Mouse (Mus musculus) layer of hippocampus, postnatal 14 days (tissue): Measurements from ENCODE around the gene Ablim1. TPM values are rescaled to one million over a fixed set of nuclear protein-coding genes. Genes with fewer than 3 reads are reported as not detected.
A peak's percentile ranks its signal among the peaks of the same experiment; 100 is the strongest.

Experiments
- DNase-seq, 2 experiments: peaks; one replicate each; pipeline ENCODE4 v3.0.0; 2021 to 2022; ENCODE audit warnings: low spot score in 2 of 2, mixed read lengths in 1 of 2
- long read RNA-seq, 2 experiments: library from polyadenylated mRNA; stranded (forward); transcript quantifications; one replicate each; pipeline ENCODE4 v2.0.0; 2021
- total RNA-seq, 2 experiments: library from RNA; stranded (reverse); gene quantifications; 2 replicates each; pipeline ENCODE4 v1.2.3; 2021

The Ablim1 gene
- total RNA-seq: 10 to 100 TPM; 68.1 to 78.3 TPM
- long read RNA-seq, experiment 1, partial matches to known transcripts: 1 of 20 reads
- long read RNA-seq, experiment 1, other reads (novel, unspliced or antisense): 19 of 20 reads
- long read RNA-seq, experiment 2, partial matches to known transcripts: 10 of 21 reads
- long read RNA-seq, experiment 2, other reads (novel, unspliced or antisense): 11 of 21 reads

DNA sequence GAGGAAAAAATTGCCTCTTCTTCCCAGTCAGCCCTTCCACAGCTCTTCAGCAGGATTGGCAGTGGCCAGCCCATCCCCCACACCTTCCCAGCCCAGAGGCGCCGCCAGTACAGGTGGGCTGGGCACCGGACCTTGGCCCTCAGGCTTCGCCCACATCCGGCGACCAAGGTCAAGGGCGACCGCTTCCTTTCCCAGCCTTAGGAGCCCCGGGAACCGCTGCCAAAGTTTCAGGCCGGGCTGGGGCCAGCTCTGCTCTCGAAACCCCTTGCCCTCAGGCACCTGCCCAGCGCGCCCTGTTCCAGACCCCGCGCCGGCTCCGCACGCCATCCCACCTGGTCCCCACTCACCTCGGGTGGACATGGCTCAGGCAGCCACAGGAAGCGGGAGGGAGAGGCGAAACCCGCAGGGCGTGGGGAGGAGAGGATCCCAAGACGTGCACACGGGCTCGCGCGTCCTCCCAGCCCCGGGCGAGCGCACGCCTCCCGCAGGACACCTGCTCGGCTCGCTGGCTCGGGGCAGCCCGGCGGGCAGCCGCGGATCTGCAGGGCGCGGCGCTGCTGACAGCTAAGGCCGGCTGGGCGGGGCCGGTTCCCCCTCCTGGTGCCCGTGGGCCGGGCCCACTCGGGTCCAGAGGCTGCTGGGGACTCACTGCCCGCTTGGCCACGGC lies at the start of gene Ablim1:
Ablim1 (minus strand) TSS at position 574 of the 667 bp plus-strand sequence.
- DNase-seq: peak; percentile 29 to 39

DNA sequence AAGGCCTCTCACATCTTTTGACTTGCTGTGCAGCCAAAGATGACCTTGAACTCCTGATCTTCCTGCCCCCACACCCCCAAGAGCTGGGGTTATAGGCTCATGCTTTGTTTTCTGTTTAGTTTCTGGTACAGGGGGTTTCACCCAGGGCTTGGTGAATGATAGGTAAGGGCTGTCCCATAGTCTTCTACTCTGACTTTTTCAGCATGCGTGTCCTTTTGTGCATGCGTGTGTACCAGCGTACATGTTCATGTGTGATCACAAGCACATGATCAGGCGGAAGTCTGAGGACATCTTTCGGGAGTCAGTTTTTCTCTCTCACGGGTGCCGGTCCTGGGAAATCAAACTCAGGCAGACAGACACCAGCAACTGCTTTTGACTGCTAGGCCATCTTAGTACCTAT lies 48.8 kb upstream of the Ablim1 start:
- no peak for DNase-seq

DNA sequence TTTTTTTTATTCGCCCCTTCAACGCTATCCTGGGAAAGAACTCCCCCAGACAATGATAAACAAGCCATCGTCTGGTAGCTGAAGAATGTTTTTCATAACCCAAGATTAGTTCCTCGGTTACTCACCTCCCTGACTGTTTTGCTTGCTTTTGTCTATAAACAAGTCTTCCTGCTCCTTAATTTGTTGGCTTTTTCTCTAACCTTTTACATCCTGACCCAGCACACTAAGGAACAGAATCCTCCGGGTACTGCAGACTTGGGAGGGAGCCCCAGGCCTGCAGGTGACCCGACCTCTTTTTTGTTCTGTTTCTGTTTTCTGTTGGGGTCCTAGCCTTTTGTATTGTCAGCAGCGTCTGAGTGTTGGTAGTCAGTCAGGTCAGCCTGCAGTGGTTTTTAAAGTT lies 48.4 kb upstream of the Ablim1 start:
- no peak for DNase-seq

DNA sequence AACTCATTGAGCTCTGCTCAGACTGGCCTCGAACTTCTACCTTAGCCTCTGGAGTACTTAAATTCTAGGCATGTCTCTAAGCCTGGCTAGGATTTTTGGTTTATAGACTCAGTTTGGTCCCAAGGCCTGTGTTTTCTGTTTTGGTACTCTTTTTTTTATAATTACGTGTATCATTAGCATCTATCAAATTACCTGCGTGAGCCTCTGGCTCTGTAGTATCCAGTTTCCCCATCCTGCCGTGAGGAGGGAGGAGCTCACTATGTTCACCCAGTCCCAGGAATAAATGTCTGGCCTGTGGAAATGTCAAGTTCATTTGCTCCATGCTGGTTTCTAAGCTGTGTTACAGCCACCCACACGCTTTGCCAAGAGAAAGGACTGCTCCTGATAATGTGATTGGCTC lies 47.9 kb upstream of the Ablim1 start:
- no peak for DNase-seq

DNA sequence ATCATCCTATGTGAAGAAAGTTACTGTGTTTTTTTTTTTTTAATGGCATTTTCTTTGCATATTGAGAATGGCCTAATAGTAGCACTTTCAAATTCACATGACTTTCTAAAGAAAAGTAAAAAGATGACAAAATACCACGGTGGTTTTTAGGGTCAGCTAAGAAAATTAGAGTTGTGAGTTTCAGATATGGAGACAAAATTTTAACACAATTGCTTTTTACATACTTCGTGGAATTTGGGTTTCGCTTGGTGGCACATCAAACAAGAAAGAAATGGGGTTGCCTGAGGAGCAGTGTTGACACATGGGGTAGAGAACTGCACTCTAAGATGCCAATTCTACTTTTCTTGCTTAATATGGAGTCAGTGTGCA lies 47.2 kb upstream of the Ablim1 start:
- DNase-seq: no peak

DNA sequence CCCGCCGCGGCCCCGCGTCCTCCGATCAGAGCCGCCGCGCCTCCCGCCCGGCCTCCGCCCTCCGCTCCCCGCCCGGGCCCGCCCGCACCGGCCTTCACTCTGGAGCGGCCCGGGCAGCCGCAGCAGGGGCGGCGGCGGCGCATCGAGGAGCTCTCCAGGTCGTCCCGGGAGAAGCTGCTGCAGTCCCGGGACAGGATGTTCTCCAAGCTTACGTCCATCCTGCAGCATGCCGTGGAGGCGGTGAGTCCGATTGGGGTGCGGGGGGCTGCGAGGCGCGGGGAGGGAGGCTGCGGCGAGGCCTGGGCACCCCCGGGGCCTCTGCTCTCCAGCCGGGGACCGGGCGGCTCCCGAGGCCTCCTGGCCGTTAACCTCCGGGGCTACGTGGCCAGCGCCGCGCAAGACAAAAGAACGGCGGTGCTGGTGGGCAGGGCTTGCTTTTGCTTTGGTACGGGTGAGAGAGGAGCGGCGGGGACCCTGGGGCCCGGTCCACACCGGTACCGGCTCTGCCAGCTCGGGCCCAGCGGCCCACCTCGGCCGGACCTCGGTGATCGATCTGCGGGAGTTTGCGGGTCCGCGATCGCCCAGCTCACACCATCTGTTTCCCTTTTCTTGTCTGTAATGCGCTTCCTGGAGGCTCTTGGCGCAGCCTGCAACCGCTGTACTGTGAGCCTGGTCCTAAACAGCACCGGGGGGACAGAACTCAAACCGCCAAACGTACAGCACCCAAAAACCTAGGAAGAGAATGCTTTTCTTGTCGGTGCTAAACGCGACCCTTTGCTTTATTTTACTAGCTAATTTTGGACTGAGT lies 46.6 kb upstream of the Ablim1 start:
- DNase-seq: peak; percentile 46 to 68

DNA sequence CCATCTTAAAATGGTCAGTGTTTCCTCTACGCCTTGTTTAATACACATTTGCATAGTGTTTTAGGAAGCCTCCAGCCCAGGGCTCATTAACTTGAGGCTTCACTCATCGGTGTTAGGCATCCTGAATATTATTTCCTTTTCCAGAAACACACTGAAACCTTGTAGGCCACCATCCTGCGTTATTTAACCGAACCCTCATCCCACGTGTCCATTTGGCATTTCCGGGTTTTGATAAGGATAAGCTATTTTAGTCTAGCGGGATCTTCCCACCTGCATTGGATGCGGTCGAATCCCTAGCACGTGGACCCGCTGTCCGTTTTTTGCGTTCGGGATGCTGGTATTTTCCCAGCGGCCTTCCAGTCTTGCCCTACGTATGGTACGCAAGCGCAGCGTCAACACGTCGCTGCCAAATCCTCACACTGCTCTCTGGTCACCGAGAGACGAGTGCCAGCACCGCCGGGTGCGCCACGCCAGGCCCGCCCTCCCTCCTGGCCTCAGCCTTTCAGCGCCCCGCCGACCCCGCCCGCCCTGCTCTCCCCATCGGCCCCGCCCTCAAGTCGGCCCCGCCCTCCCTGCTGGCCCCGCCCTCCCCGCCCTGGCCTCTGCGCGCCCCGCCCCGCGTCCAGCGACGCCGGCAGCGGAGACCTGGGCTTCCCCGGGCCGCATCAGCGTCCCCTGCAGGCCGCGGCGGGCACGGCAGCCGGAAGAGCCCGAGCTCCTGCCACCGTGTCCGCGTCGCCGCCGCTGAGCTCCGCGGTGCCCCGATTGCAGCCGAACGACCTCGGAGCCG lies 45.8 kb upstream of the Ablim1 start, which contains the start of gene Fam160b1:
Fam160b1 (plus strand) TSS at position 340 of the 790 bp plus-strand sequence.
- DNase-seq: peak; percentile 92 to 93

DNA sequence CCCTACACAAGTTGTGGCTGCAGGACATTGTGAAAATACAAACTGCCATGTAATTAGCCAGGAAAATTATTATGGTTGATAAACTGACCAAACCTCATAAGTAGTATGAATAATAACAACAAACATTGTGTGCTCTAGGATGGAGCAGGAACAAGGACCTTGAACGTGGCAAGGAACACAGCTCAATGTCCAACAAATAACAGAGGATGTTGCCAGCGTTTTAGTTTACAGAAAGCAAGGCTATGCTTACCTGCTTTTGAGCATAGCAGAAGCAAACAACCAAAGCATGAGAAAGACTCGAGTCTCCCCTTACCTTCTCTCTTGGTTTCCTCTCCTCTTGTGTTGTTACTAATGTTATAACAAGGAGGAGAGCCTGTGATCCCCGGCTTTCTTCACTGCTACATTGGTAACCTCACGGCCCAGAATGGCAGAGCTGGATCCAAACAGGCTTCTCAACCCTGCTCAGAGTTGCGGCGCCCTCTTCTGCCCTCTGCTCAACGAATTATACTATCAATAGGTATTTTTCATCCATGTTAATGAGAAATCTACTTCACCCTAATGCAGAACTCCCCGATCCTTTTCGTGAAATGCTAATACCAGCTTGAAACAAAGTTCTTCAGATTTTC lies 45.1 kb upstream of the Ablim1 start:
- peak in 1 of 2 experiments; percentile 40 for DNase-seq

DNA sequence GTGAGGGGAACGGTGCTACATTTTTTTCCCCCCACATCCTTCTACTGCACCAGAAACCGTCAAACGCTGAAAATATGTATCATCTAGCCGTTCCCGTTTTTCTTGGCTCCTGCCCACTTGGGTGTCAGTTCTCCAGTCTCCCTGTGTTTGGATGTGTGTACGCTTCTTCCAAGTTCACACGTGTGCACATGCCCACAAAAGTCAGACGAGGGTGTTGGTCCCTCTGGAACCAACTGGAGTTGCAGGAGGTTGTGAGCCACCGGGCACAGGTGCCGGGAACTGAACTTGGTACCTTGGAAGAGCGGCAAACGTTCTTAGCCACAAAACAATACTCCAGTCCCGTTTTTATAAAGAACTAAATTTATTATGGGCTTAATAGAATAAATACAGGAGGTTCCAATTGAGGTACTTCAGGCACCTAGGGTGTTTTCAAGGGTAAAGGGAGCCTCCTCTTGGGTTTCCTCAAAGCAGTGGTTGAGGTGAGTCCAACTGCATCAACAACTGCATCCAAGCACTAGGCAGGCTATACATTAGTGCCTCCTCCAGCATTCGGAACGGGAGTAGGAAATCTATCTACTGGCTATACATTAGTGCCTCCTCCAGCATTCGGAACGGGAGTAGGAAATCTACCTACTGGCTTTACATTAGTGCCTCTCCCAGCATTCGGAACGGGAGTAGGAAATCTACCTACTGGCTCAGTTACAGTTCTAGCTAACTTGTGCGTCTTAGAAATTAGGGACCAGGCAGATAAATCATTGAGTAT lies 44.3 kb upstream of the Ablim1 start:
- DNase-seq: no peak

DNA sequence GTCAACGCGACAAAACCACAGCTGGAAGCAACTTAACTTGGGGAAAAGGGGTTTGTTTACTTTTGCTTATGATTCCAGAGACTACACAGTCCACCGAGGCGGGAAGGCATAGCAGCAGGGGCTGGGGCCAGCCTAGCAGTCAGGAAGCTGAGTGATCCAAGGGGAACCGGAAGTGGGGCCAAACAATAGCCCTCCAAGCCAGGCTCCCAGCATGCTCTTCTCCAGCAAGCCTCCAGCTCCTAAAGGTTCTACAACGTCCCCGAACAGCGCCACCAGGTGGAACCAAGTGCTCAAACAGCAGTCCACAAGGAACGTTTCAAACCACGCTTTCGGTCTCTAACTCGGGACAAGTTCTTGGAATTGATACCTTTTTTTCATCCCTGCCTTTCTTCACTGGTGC lies 43.6 kb upstream of the Ablim1 start:
- DNase-seq: peak; percentile 43 to 62

DNA sequence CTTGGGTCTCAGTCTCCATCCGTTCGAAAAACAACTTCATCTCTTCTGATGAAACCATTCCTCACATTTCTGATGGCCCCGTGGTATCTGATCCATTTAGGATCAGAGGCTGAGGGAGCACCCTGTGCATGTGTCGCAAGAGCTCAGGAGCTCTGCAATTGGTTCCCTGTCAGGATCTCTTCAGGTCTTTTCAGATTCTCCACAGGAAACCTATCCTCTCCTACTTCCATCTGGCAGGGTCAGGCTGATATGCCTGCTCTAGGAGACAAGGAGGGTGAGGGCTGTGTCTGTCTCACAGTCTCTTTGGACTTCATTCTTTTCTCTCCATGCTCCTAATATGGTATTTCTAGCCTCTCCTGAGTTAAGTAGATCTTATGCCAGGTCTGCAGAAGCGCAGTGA lies 43.1 kb upstream of the Ablim1 start:
- no peak for DNase-seq

DNA sequence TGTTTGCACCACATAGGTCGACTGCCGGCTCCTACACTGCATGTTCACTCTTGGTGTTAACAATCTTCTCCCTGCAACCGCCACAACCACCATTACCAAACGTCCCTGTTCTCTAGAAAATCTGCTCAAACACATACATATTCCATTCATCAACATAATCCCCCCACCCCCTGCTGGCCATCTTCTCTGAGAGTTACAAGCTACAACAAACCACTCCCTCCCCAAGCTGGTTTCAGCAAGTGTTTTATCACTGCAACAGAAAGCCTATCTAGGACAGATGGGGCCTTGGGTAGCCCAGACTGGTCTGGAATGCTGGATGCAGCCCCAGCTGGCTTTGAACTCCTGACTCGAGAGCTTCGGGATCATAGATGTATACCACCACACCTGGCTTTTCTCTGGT lies 42.5 kb upstream of the Ablim1 start:
- no peak for DNase-seq

DNA sequence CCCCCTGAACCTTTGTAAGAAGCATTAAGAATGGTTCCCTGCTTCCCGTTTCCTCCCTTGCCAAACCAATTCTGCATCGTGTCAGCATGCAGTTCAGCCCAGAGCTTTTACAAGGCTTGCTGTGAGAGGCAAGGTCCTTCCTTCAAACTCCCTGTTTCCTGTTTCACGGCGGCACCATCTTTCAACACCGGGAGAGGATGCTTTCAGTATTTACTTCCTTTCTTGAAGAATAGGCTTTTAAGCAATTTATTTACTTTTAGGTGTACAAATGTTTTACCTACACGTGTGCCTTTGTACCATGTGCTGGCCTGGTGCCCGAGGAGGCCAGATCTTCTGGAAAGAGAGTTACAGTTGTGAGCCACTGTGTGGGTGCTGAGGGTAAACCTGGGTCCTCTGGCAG lies 41.6 kb upstream of the Ablim1 start:
- no peak for DNase-seq

DNA sequence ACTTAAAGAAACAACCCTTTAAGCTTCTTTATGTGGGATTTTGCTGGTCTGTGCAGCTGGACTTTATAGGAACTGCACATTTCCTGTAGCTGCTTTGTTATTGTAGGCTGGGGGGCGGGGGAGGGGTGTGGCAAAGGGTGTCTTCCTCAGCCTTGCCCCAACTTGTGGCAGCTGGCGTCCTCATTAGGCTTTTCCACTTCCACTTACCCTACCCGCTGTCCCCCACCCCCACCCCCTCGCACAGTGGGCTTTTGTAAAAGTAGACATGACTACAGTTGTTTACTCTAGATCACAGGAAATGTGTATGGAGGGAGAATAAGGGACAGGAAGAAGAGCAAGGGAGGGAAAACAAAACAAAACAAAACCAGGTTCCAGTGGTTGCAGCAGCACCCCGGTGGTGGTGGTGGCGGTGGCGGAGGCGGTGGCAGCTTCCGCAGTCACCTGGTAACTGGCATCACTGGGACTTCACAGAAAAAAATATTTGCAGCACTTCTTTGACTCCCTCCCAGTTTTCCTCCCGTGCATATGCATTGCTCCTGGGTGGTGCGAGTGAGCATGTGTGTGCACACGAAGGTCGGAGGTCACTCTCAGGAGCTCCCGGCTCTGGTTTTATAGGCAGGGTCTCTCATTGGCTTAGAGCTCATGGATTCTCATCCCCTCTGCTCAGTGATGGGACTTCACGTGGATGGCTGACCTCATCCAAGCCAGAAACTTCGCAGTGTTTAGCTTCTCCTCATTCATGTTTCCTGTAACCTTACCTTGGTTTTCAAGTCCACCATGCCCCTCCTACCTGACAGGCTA lies 40.9 kb upstream of the Ablim1 start:
- DNase-seq: no peak

DNA sequence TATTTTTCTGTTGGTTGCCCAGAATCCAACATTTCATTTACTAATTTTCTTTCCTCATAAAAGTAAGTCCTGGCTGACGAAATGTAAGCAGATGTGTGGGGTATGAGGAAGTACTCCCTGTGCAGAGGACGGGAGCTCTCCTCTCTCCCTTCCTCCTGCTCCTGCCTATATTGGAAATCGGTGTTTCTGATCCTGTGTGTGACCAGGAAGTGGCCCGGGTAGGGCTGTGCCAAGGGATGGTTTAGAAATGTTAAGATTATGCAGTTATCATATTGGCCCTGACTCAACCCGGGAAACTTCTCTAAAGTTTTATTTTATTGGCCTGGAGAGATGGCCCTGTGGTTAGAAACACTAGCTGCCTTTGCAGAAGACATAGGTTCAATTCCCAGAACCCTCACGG lies 40.0 kb upstream of the Ablim1 start:
- DNase-seq: no peak

DNA sequence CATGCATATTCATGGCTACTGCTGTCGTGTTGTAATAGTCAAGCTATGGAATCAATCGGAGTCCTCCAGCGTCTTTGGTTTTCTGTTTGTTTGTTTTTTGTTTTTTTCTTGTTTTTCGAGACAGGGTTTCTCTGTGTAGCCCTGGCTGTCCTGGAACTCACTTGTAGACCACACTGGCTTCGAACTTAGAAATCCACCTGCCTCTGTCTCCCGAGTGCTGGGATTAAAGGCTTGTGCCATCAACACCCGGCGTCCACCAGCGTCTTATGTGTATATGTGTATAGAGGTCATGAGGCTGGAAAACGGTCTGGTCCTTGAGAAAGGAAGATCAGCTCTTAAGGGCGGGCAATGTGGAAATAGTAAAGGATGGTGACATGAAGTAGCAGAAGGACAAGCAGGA lies 39.3 kb upstream of the Ablim1 start:
- no peak for DNase-seq

DNA sequence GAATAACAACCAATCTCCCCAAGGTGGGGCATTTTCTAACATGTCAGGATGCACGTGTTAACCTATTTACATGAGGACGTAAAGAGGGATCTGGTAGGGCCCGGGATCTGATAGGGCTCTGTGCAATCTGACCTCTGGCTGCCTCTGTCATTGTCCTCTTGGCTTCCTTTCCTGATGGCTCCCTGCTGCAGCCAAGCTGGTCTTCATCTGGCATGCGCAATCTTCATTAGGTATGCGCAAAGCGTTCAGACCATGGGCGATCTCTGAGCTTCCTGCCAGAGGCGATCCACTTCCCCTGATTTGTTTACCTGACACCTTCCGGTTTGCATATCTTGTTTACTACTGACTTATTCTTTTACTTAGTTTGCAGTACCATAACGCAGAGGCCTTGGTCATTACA lies 38.5 kb upstream of the Ablim1 start:
- DNase-seq: no peak

DNA sequence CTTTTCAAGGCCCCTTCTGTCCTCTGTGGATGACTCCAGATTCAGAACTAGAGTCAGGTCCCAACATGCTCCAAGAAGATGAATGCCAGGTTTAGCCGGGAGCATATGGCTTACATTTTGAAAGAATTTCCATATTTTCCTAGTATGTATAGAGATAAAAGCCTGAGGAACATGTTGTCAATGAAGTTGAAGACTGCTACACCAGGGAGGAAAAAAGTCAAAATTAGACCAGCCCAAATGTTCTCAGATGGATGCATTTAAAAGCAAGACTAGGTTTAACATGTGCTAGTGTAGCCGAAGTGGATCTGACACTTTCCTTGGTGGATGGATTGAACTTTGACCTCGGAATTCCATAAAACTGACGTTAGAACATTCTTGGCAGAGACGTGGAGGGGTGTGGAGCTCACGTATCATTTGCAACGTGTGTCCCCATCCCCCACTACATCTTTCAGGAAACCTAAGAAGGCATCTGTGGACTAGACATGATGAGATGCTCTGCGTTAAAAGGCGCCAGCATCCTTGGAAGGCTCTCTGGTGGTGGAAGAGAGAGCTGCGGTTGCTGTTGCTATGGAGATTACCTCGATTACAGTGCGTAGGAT lies 37.7 kb upstream of the Ablim1 start:
- no peak for DNase-seq

DNA sequence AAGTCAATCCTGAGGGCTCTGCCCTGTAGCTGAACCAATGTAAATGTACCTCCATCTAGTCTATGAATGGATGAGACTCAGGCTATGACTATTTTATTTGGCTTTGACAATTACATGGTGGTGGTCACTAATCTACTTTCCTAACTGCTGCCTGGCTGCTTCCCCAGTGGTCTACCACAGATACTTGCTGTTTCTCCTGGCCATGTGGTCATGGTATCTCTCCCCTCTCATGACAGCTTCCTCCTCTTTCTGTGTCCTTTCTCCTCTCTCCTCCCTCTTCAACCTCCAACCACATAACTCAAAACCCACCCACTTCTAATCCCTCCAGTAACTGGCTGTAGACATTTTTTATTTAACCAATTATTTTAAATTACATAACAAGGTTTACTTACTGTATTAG lies 34.4 kb upstream of the Ablim1 start:
- DNase-seq: no peak
